Mouse (Mus musculus) lung, embryonic 16.5 days (tissue): ENCODE results near the gene Foxi2. TPM values are rescaled to one million over a fixed set of nuclear protein-coding genes. Genes with fewer than 3 reads are reported as not detected.

Experiments
- ATAC-seq: fragments of 200-750 bp; cut with Nextera tagmentation; 2 replicates; pipeline ENCODE4 v1.8.0; 2017; ENCODE audit warnings: low read depth, mild to moderate bottlenecking, moderate library complexity
- H3K27ac ChIP-seq: fragments of 300-500 bp; sonication (generic); 2 replicates; pipeline ENCODE4 v1.5.1; 2014; ENCODE audit warnings: mild to moderate bottlenecking, control low read depth, low read length
- H3K27me3 ChIP-seq: fragments of 300-500 bp; sonication (generic); 2 replicates; pipeline ENCODE4 v1.6.1; 2014; ENCODE audit warnings: low read depth, low read length, mixed read lengths; ENCODE audit not compliant: control insufficient read depth, insufficient read depth
- H3K36me3 ChIP-seq: fragments of 300-500 bp; sonication (generic); 2 replicates; pipeline ENCODE4 v1.6.1; 2014; ENCODE audit warnings: low read length; ENCODE audit not compliant: control insufficient read depth, insufficient read depth
- H3K4me1 ChIP-seq: fragments of 300-500 bp; sonication (generic); replicated peaks from 2 replicates; pipeline ENCODE4 v1.6.1; 2014; ENCODE audit warnings: low read length, mixed read lengths; ENCODE audit not compliant: control insufficient read depth, insufficient read depth
- H3K4me2 ChIP-seq: fragments of 300-500 bp; sonication (generic); 2 replicates; pipeline ENCODE4 v1.6.1; 2014; ENCODE audit warnings: low read depth, low read length, control low read depth
- H3K4me3 ChIP-seq: fragments of 300-500 bp; sonication (generic); 2 replicates; pipeline ENCODE4 v1.5.1; 2014; ENCODE audit warnings: mild to moderate bottlenecking, low read length, control low read depth
- H3K9ac ChIP-seq: fragments of 300-500 bp; sonication (generic); 2 replicates; pipeline ENCODE4 v1.6.1; 2014; ENCODE audit warnings: low read length, control low read depth
- H3K9me3 ChIP-seq: fragments of 300-500 bp; sonication (generic); 2 replicates; pipeline ENCODE4 v1.6.1; 2016; ENCODE audit warnings: low read length; ENCODE audit not compliant: control insufficient read depth
- WGBS: fragments of 180-500 bp; shearing (Covaris S2); extraction: QIAGEN DNeasy Blood & Tissue Kit; methylation state at CpG from one replicate; pipeline ENCODE4 v1.1.7; 2014; 5-methylcytosine and 5-hydroxymethylcytosine counted together
- polyA plus RNA-seq: library from polyadenylated mRNA; unstranded; fragments of >200 nt; fragmentation: Nextera tagmentation; extraction: Ambion mirVana; gene quantifications from 2 replicates; pipeline ENCODE4 v1.2.1, GENCODE M21; 2015

Gene Foxi2
- polyA plus RNA-seq, 1 experiment from 2014 or later: not detected

DNA sequence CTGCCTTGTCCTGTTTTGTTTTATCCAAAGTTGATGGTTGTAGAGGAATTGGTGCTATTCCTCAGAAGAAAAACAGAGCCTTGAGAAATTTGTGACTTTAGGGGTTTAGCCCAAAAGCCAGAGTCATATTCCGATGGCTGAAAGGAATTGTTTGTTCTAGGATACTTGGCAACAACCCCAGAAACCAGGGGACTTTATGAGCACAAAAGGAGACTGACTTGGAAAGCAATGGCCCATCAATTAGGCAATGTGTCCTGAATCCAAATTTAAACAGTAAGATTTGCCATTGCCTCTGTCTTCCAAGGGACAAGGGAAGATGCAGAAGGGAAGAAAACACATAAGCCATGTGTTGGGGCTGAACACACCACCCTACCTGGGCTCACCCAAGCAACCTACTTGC, 42.3 kb downstream of the Foxi2 start:
- Histone ChIP-seq H3K36me3 (no peaks in the 10 kb centered on the region), H3K27me3 (no peaks in the 10 kb centered on the region), H3K4me1 (no peaks in the 10 kb centered on the region), H3K4me3 (no peak overlapping the region), H3K4me2 (no peak overlapping the region), H3K9ac (no peak overlapping the region), H3K27ac (no peak overlapping the region), H3K9me3 (no peaks in the 10 kb centered on the region)
- WGBS: 55% methylated on average over 1 of the region's 1 CpGs
- no peak for ATAC-seq

- no peak overlapping the region for H3K4me2 ChIP-seq
- H3K4me3 ChIP-seq: no peak overlapping the region
- H3K36me3 ChIP-seq: no peaks in the 10 kb centered on the region
- no peaks in the 10 kb centered on the region for H3K4me1 ChIP-seq
- WGBS: 28% methylated on average over 3 of the region's 3 CpGs
- H3K9me3 ChIP-seq: no peaks in the 10 kb centered on the region
- H3K27ac ChIP-seq: no peak overlapping the region
- no peaks in the 10 kb centered on the region for H3K27me3 ChIP-seq
- no peak overlapping the region for H3K9ac ChIP-seq
- no peak for ATAC-seq
Measured at GRCm38 (mm10) chr7:135453690-135454089, 43.6 kb downstream of the Foxi2 start.

Other genes with a start within 250 kb of the Foxi2 start
- not detected in 2 replicates for gene Nps, start 151.6 kb upstream of the Foxi2 start, polyA plus RNA-seq
- gene Clrn3, start 118.3 kb downstream of the Foxi2 start, polyA plus RNA-seq: not detected in 2 replicates
- 2.5 and 2.6 TPM in 2 replicates for gene Ptpre, start 127.2 kb downstream of the Foxi2 start, polyA plus RNA-seq